Mouse (Mus musculus): ENCODE data around the gene Hectd4. TPM values are rescaled to one million over a fixed set of nuclear protein-coding genes. Genes with fewer than 3 reads are reported as not detected.
"Not testable (repeated sequence)": the region's sequence is repeated elsewhere in the genome, so short reads cannot be mapped to it uniquely, and the experiment has no call there.

Hectd4 gene
- polyA plus RNA-seq, 1 experiment from 2014 or later, result 3.8 TPM

DNA sequence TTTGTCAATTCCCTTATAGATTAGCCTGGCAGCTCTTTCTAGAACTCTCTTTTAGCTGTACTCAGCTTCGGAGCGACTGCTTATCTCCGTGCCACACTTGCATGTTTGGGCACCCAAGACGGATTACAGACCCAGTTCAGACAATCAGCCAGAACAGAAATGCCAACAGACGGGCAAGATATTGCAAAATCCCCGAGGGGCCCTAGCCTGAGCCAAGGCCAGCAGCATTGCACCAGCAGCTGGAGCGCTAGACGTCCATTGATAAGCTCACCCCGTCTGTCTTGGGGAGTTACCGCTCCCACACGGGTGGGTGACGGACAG is 3.9 kb upstream of the Hectd4 start:
- no peak overlapping the region for H3K4me2 ChIP-seq (replicated peaks; ENCODE audit: low read depth, low read length)
- no peak overlapping the region for H3K4me3 ChIP-seq (ENCODE audit: low read length)
- no peak overlapping the region for H3K27ac ChIP-seq (ENCODE audit: low read length)
- ATAC-seq (ENCODE audit: low FRiP score, low TSS enrichment), result no peak
- peaks cover 5% of the 10 kb centered on the region; the same call in 1 of the 2 replicates for H3K4me1 ChIP-seq (ENCODE audit: insufficient read depth, low read length)
- no peak overlapping the region for H3K9ac ChIP-seq (replicated peaks; ENCODE audit: low read length)
- 84% methylated on average over 12 of the region's 12 CpGs for WGBS
- H3K9me3 ChIP-seq (ENCODE audit: low read length), result no peaks in the 10 kb centered on the region
- H3K27me3 ChIP-seq (ENCODE audit: insufficient read depth, low read length), result no peaks in the 10 kb centered on the region
- H3K36me3 ChIP-seq (ENCODE audit: insufficient read depth, low read length), result peaks cover 19% of the 10 kb centered on the region

DNA sequence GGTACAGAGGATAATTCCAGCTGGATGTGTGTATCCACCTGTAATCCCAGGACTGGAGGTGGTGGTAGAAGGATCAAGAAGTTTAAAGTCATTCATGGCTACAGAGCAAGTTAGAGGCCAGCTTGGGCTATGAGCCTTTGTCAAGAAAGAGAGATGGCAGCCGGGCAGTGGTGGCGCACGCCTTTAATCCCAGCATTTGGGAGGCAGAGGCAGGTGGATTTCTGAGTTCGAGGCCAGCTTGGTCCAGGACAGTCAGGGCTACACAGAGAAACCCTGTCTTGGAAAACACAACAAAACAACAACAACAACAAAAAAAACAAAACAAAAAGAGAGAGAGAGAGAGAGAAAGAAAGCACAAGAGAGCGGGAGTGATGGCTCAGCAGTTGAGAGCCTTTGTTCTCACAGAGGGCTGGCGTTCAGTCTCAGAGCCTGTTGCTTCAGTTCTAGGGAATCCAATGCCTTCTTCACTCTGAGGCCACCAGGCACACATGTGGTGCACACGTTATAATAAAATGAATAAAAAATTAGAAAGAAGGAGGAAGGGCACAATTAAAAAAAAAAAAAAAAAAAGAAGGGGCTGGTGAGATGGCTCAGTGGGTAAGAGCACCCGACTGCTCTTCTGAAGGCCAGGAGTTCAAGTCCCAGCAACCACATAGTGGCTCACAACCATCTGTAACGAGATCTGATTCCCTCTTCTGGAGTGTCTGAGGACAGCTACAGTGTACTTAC is 3.3 kb upstream of the Hectd4 start:
- H3K4me3 ChIP-seq (ENCODE audit: low read length); H3K9ac ChIP-seq (replicated peaks; ENCODE audit: low read length); H3K9me3 ChIP-seq (ENCODE audit: low read length); H3K4me2 ChIP-seq (replicated peaks; ENCODE audit: low read depth, low read length); H3K27ac ChIP-seq (ENCODE audit: low read length); H3K27me3 ChIP-seq (ENCODE audit: insufficient read depth, low read length); ATAC-seq (ENCODE audit: low FRiP score, low TSS enrichment): not testable (repeated sequence)
- 90% methylated on average over 9 of the region's 9 CpGs for WGBS
- Histone ChIP-seq H3K4me1 (ENCODE audit: insufficient read depth, low read length) (peaks cover 10% of the 10 kb centered on the region), H3K36me3 (ENCODE audit: insufficient read depth, low read length) (peaks cover 13% of the 10 kb centered on the region)

DNA sequence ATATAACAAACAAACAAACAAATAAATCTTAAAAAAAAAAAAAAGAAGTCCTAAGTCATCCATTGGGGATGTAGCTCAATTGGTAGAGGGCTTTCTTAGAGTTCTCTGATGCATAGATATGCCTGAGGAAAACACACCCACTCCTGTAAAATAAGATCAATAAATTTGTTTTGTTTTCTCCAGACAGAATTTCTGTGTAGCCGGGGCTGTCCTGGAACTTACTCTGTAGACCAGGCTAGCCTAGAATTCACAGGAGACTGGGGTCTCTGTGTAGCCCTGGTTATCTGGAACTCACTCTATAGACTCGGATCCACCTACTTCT is 2.7 kb upstream of the Hectd4 start:
- no peaks in the 10 kb centered on the region for H3K9me3 ChIP-seq (ENCODE audit: low read length)
- H3K27ac ChIP-seq (ENCODE audit: low read length), result no peak overlapping the region
- no peak overlapping the region for H3K4me3 ChIP-seq (ENCODE audit: low read length)
- 91% methylated on average over 2 of the region's 2 CpGs for WGBS
- H3K4me1 ChIP-seq (ENCODE audit: insufficient read depth, low read length), result peaks cover 12% of the 10 kb centered on the region
- ATAC-seq (ENCODE audit: low FRiP score, low TSS enrichment), result no peak
- H3K9ac ChIP-seq (replicated peaks; ENCODE audit: low read length), result no peak overlapping the region
- H3K27me3 ChIP-seq (ENCODE audit: insufficient read depth, low read length), result no peaks in the 10 kb centered on the region
- peaks cover 7% of the 10 kb centered on the region; the same call in 1 of the 2 replicates for H3K36me3 ChIP-seq (ENCODE audit: insufficient read depth, low read length)
- no peak overlapping the region for H3K4me2 ChIP-seq (replicated peaks; ENCODE audit: low read depth, low read length)

- no peaks in the 10 kb centered on the region for H3K9me3 ChIP-seq (ENCODE audit: low read length)
- H3K36me3 ChIP-seq (ENCODE audit: insufficient read depth, low read length), result no peaks in the 10 kb centered on the region
- H3K4me1 ChIP-seq (ENCODE audit: insufficient read depth, low read length), result peaks cover 12% of the 10 kb centered on the region
- no peaks in the 10 kb centered on the region for H3K27me3 ChIP-seq (ENCODE audit: insufficient read depth, low read length)
- H3K27ac ChIP-seq (ENCODE audit: low read length), result no peak overlapping the region
- no peak overlapping the region for H3K4me2 ChIP-seq (replicated peaks; ENCODE audit: low read depth, low read length)
- no peak for ATAC-seq (ENCODE audit: low FRiP score, low TSS enrichment)
- 77% methylated on average over 1 of the region's 1 CpGs for WGBS
- no peak overlapping the region for H3K9ac ChIP-seq (replicated peaks; ENCODE audit: low read length)
- H3K4me3 ChIP-seq (ENCODE audit: low read length), result no peak overlapping the region
These were observed 829 bp upstream of the Hectd4 start for GRCm38 (mm10) chr5:121219190-121219589.

DNA sequence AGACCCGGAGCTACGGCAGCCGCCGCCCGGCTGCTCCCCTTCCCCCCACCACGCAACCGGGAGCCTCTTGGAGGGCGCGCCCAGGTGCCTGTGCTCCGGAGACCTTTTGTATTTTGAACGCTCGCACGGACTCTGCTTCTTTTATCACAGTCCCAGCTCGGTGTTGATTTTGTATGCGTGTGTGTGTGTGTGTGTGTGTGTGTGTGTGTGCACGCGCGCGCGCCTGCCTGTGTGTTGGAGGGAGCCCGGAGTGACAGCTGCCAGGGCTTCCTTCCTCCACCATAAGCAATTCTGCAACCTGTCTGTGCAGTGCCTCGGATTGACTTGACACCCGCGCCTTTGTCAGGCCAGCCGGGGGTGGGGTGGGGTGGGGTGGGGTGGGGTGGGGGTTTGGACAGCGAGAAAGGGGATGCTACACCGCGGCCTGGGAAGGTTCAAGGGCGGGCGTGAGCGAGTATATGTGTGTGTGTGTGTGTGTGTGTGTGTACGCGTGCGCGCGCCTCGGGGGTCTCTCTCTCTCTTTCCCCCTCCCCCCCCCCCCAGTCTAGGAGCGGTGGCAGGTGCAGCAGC is 798 bp downstream of the Hectd4 start:
- under 1% methylated on average over 37 of the region's 38 CpGs for WGBS
- Histone ChIP-seq H3K9me3 (ENCODE audit: low read length) (no peaks in the 10 kb centered on the region), H3K27me3 (ENCODE audit: insufficient read depth, low read length) (no peaks in the 10 kb centered on the region), H3K4me2 (replicated peaks; ENCODE audit: low read depth, low read length) (peak overlapping the region; percentile 85), H3K9ac (replicated peaks; ENCODE audit: low read length) (peak overlapping the region; percentile 91), H3K4me1 (ENCODE audit: insufficient read depth, low read length) (peaks cover 12% of the 10 kb centered on the region), H3K36me3 (ENCODE audit: insufficient read depth, low read length) (no peaks in the 10 kb centered on the region), H3K27ac (ENCODE audit: low read length) (peak overlapping the region; percentile 66), H3K4me3 (ENCODE audit: low read length) (peak overlapping the region; percentile 97)
- peak; percentile 22 for ATAC-seq (ENCODE audit: low FRiP score, low TSS enrichment)

- peak overlapping the region; percentile 97 for H3K4me3 ChIP-seq (ENCODE audit: low read length)
- H3K27ac ChIP-seq (ENCODE audit: low read length), result no peak overlapping the region
- no peak for ATAC-seq (ENCODE audit: low FRiP score, low TSS enrichment)
- no peaks in the 10 kb centered on the region for H3K9me3 ChIP-seq (ENCODE audit: low read length)
- no peaks in the 10 kb centered on the region for H3K36me3 ChIP-seq (ENCODE audit: insufficient read depth, low read length)
- no peaks in the 10 kb centered on the region for H3K27me3 ChIP-seq (ENCODE audit: insufficient read depth, low read length)
- 12% methylated on average over 22 of the region's 23 CpGs for WGBS
- peaks cover 12% of the 10 kb centered on the region for H3K4me1 ChIP-seq (ENCODE audit: insufficient read depth, low read length)
- H3K4me2 ChIP-seq (replicated peaks; ENCODE audit: low read depth, low read length), result peak overlapping the region; percentile 85
- peak overlapping the region; percentile 64 for H3K9ac ChIP-seq (replicated peaks; ENCODE audit: low read length)
These were observed 1.4 kb downstream of the Hectd4 start for GRCm38 (mm10) chr5:121221328-121221850.

DNA sequence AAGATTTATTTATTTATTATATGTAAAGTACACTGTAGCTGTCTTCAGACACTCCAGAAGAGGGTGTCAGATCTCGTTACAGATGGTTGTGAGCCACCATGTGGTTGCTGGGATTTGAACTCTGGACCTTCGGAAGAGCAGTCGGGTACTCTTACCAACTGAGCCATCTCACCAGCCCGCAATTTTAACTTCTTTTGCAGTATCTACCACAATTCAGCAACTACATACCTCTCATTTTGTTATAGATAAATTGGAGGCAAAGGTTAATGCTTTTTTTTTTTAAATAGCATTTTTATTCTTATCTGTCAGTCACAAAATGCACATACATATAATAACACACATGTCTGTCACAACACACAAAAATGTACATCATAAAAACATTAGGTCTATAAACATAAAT is 4.0 kb downstream of the Hectd4 start:
- H3K9me3 ChIP-seq (ENCODE audit: low read length); H3K27ac ChIP-seq (ENCODE audit: low read length); H3K4me2 ChIP-seq (replicated peaks; ENCODE audit: low read depth, low read length); ATAC-seq (ENCODE audit: low FRiP score, low TSS enrichment); H3K36me3 ChIP-seq (ENCODE audit: insufficient read depth, low read length); H3K4me3 ChIP-seq (ENCODE audit: low read length); H3K27me3 ChIP-seq (ENCODE audit: insufficient read depth, low read length); H3K9ac ChIP-seq (replicated peaks; ENCODE audit: low read length): not testable (repeated sequence)
- 89% methylated on average over 3 of the region's 4 CpGs for WGBS
- peaks cover 12% of the 10 kb centered on the region for H3K4me1 ChIP-seq (ENCODE audit: insufficient read depth, low read length)

GRCm38 (mm10) chr5:121224856-121225255 is 4.8 kb downstream of the Hectd4 start:
- Histone ChIP-seq H3K4me2 (replicated peaks; ENCODE audit: low read depth, low read length) (no peak overlapping the region), H3K4me3 (ENCODE audit: low read length) (no peak overlapping the region), H3K4me1 (ENCODE audit: insufficient read depth, low read length) (peaks cover 8% of the 10 kb centered on the region), H3K9me3 (ENCODE audit: low read length) (no peaks in the 10 kb centered on the region), H3K9ac (replicated peaks; ENCODE audit: low read length) (no peak overlapping the region), H3K36me3 (ENCODE audit: insufficient read depth, low read length) (no peaks in the 10 kb centered on the region), H3K27me3 (ENCODE audit: insufficient read depth, low read length) (no peaks in the 10 kb centered on the region), H3K27ac (ENCODE audit: low read length) (no peak overlapping the region)
- 85% methylated on average over 3 of the region's 3 CpGs for WGBS
- no peak for ATAC-seq (ENCODE audit: low FRiP score, low TSS enrichment)

DNA sequence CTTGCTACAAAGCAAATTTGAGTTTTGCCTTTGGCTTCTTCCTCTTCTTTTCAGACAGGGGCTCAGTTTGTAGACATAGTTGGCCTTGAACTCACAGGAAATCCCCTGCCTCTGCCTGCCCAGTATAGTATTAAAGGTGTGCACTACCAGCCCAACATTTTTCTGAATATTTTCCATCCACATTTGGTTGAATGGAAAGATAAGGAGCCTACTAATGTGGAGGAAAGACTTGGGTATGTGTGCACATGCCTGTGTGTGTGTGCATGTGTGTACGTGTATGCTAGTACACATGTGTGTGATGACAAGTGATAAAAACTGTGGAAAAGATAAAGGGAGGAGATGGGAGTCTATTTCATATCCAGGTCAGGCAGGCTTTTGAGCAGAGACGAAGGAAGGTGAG is 5.8 kb downstream of the Hectd4 start:
- 89% methylated on average over 2 of the region's 2 CpGs for WGBS
- no peak overlapping the region for H3K4me2 ChIP-seq (replicated peaks; ENCODE audit: low read depth, low read length)
- no peak for ATAC-seq (ENCODE audit: low FRiP score, low TSS enrichment)

GRCm38 (mm10) chr5:121226406-121226805 is 6.4 kb downstream of the Hectd4 start:
- no peak overlapping the region for H3K4me2 ChIP-seq (replicated peaks; ENCODE audit: low read depth, low read length)
- no peaks in the 10 kb centered on the region for H3K27me3 ChIP-seq (ENCODE audit: insufficient read depth, low read length)
- 65% methylated on average over 3 of the region's 3 CpGs for WGBS
- H3K4me3 ChIP-seq (ENCODE audit: low read length), result no peak overlapping the region
- peaks cover 5% of the 10 kb centered on the region for H3K4me1 ChIP-seq (ENCODE audit: insufficient read depth, low read length)
- no peak overlapping the region for H3K9ac ChIP-seq (replicated peaks; ENCODE audit: low read length)
- H3K27ac ChIP-seq (ENCODE audit: low read length), result no peak overlapping the region
- no peak for ATAC-seq (ENCODE audit: low FRiP score, low TSS enrichment)
- H3K36me3 ChIP-seq (ENCODE audit: insufficient read depth, low read length), result no peaks in the 10 kb centered on the region
- no peaks in the 10 kb centered on the region for H3K9me3 ChIP-seq (ENCODE audit: low read length)

More for the DNA sequence above, 5.8 kb downstream of the Hectd4 start:
- Histone ChIP-seq H3K4me1 (ENCODE audit: insufficient read depth, low read length) (peaks cover 7% of the 10 kb centered on the region), H3K4me3 (ENCODE audit: low read length) (no peak overlapping the region), H3K27ac (ENCODE audit: low read length) (no peak overlapping the region), H3K9me3 (ENCODE audit: low read length) (no peaks in the 10 kb centered on the region), H3K36me3 (ENCODE audit: insufficient read depth, low read length) (no peaks in the 10 kb centered on the region), H3K27me3 (ENCODE audit: insufficient read depth, low read length) (no peaks in the 10 kb centered on the region), H3K9ac (replicated peaks; ENCODE audit: low read length) (no peak overlapping the region)

All from kidney, embryonic 16.5 days (tissue).